Mouse (Mus musculus) heart, adult 2 months (tissue): ENCODE data around the gene Prdm16. TPM values are rescaled to one million over a fixed set of nuclear protein-coding genes. Genes with fewer than 3 reads are reported as not detected.

Source experiments
- DNase-seq, 2 experiments: peaks; one replicate each; pipeline ENCODE4 v3.0.0; 2021
- H3K27ac ChIP-seq: fragments of 200-600 bp; 2 replicates; pipeline ENCODE4 v1.8.1; 2022
- H3K27me3 ChIP-seq: fragments of 200-500 bp; 2 replicates; pipeline ENCODE4 v1.6.1; 2012; ENCODE audit warnings: mild to moderate bottlenecking, low read length, inconsistent platforms, mixed read lengths; ENCODE audit not compliant: control insufficient read depth, insufficient read depth
- H3K36me3 ChIP-seq: fragments of 200-500 bp; 2 replicates; pipeline ENCODE4 v1.6.1; 2012; ENCODE audit warnings: low read length, inconsistent platforms; ENCODE audit not compliant: control insufficient read depth, insufficient read depth
- H3K4me1 ChIP-seq: fragments of 200-500 bp; 2 replicates; pipeline ENCODE4 v1.6.1; 2011; ENCODE audit warnings: low read length; ENCODE audit not compliant: control insufficient read depth, insufficient read depth
- H3K4me3 ChIP-seq: fragments of 200-600 bp; 2 replicates; pipeline ENCODE4 v1.8.1; 2022
- H3K79me2 ChIP-seq: fragments of 200-500 bp; replicated peaks from 2 replicates; pipeline ENCODE4 v1.6.1; 2012; ENCODE audit warnings: mild to moderate bottlenecking, inconsistent platforms, low read length, moderate library complexity, mixed read lengths; ENCODE audit not compliant: control insufficient read depth, insufficient read depth
- H3K9ac ChIP-seq: fragments of 200-500 bp; 2 replicates; pipeline ENCODE4 v1.6.1; 2012; ENCODE audit warnings: low read depth, mild to moderate bottlenecking, control low read depth, inconsistent platforms, low read length, mixed read lengths
- CTCF ChIP-seq: fragments of 200-600 bp; IDR thresholded peaks from 2 replicates; pipeline ENCODE4 v1.8.1; 2022; ENCODE audit warnings: antibody characterized with exemption, mild to moderate bottlenecking, moderate library complexity
- EP300 ChIP-seq: fragments of 200-500 bp; IDR thresholded peaks from 2 replicates; pipeline ENCODE4 v1.6.1; 2011; ENCODE audit warnings: low read depth, low read length, control low read depth; ENCODE audit not compliant: insufficient read depth
- POLR2A ChIP-seq: fragments of 200-500 bp; IDR thresholded peaks from 2 replicates; pipeline ENCODE4 v1.6.1; 2011; ENCODE audit warnings: mild to moderate bottlenecking, low read depth, low read length, control low read depth; ENCODE audit not compliant: insufficient read depth
- whole genome bisulfite sequencing: fragments of 180-500 bp; shearing (Covaris S2); methylation state at CpG from one replicate; pipeline ENCODE4 v1.1.7; 2018; 5-methylcytosine and 5-hydroxymethylcytosine counted together
- intact Hi-C: fragments of 180-260 bp; cut with DNase I; formaldehyde crosslinking; loops from one replicate; pipeline ENCODE4 v1.15.1; 2025
- polyA plus RNA-seq: library from polyadenylated mRNA; depleted of rRNA; stranded (reverse); fragments of >200 nt; gene quantifications from 2 replicates; pipeline ENCODE4 v1.2.3, GENCODE M21; 2012
- total RNA-seq, 2 experiments: library from RNA; stranded (reverse); gene quantifications; 2 replicates each; pipeline ENCODE4 v1.2.3; 2021

The Prdm16 gene
- total and polyA plus RNA-seq, 3 experiments: 7.6 to 18.1 (median 16.8) TPM

DNA sequence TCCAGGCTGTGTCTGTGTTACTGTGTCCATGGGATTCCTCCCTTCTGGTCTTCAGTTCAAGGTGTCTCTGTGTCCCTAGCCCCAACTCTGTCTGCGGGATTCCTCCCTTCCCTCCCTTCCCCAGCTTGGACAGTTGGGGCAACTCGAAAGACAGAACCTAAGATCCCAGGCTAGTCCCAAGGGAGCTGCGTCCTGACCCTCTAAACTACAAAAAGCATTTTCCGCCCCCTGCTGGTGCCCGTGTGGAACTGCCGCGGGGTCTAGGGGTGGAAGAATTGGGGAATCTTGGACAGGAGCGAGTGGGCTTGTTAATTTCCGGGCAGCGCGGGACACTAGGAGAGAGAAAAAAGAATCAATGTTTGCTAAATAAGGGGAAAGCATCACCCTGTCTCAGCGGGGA is 37.9 kb upstream of the Prdm16 start:
- WGBS: 3% methylated on average over 12 of the region's 12 CpGs
- H3K27me3 ChIP-seq: no peaks in the 10 kb centered on the region
- intact Hi-C loops: loop anchor here (1.0 to 10.0 kb wide), 3 partner anchors 34 to 345 kb away; no protein-coding TSS in a partner anchor

DNA sequence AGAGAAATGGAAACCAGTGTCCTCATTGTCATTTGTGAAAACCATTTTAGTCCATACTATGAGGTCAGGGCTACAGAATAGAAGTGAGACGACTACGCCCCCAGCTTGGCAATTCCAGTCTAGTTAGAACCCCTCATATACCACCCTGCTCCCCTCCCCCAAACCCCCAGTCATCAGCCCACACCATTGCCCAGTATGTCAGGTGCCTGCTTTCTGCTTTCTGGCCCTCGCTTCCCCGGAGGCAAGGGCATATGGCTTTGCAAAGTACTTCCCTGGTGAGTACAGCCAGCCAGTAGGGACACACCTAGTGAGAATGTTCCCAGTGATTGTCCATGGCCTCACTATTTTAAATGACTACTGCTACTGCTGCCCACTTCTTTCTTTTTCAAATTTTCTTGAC is 37.3 kb upstream of the Prdm16 start:
- no peak for DNase-seq
- Histone ChIP-seq H3K27ac (no peak overlapping the region), H3K4me1 (no peaks in the 10 kb centered on the region), H3K79me2 (no peaks in the 10 kb centered on the region), H3K4me3 (no peak overlapping the region), H3K36me3 (no peaks in the 10 kb centered on the region), H3K27me3 (no peaks in the 10 kb centered on the region), H3K9ac (no peak overlapping the region)
- 79% methylated on average over 4 of the region's 4 CpGs for WGBS
- intact Hi-C loops: loop anchor here (1.0 to 10.0 kb wide), 3 partner anchors 34 to 345 kb away; no protein-coding TSS in a partner anchor
- no peak for TF ChIP-seq EP300
- no peak for TF ChIP-seq CTCF
- TF ChIP-seq POLR2A: no peak

More for the DNA sequence above, 37.9 kb upstream of the Prdm16 start:
- Histone ChIP-seq H3K4me3 (no peak overlapping the region), H3K9ac (no peak overlapping the region), H3K4me1 (no peaks in the 10 kb centered on the region), H3K79me2 (no peaks in the 10 kb centered on the region), H3K36me3 (no peaks in the 10 kb centered on the region), H3K27ac (no peak overlapping the region)
- TF ChIP-seq POLR2A (no peak), CTCF (peak; percentile 89), EP300 (no peak)
- peak; percentile 38 to 70 for DNase-seq

DNA sequence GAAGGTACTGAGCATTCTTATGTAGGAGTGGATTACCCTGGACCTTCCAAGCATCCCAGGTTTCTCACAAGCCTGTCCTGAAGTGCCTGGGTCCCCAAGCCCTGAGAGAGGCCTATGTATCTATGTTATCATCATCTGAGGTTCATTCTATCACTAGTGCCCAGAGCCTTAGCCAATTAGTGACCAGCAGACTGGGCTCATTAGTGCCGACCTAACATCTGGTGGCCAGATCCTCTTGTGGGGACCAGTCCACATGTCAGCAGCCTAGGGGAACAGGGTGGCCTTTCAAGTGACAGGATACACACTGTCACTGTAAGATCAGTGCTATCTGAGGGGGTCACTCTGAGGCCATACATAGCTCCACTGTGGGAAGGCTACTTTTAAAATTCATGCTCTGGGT is 35.4 kb upstream of the Prdm16 start:
- intact Hi-C loops: loop anchor here (10.0 kb wide), 1 partner anchor 227 kb away; no protein-coding TSS in a partner anchor
- no peaks in the 10 kb centered on the region for H3K4me1 ChIP-seq
- H3K36me3 ChIP-seq: no peaks in the 10 kb centered on the region
- DNase-seq: no peak
- no peaks in the 10 kb centered on the region for H3K27me3 ChIP-seq
- H3K9ac ChIP-seq: no peak overlapping the region
- H3K79me2 ChIP-seq: no peaks in the 10 kb centered on the region
- no peak overlapping the region for H3K4me3 ChIP-seq
- WGBS: 53% methylated on average over 1 of the region's 1 CpGs
- no peak for TF ChIP-seq POLR2A
- no peak for TF ChIP-seq EP300
- TF ChIP-seq CTCF: no peak
- no peak overlapping the region for H3K27ac ChIP-seq

DNA sequence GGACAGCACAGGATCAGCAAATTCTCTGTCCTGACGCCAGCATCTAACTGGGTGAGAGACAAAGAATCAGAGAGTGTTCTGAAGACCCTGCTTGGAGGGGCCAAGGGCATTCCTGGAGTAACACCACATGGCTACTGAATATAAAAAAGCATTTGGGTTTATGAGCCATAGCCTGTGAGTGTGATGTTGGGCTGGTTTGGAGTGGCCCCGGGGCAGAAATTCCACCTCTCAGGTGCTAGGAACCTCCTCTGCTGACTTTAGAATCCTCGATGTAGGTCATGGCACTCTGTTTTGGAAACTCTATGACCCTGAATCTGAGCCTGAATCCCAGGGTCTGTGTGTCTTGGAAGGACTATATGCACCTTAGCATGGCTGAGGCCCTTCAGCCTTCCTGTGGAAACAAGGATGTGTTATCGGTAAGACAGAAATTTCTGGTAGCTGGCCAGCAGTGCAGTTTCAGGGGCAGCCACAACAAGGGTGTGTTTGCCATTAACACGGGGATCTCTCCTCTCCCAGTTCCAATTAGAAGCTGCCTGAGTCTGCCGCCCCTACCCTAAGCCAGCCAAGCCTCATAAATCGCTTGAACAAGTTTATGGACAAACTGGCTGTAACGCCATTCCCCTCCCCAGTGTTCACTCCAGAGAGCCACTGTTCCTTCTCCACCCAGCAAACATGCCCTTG is 34.7 kb upstream of the Prdm16 start:
- Histone ChIP-seq H3K4me3 (no peak overlapping the region), H3K27me3 (no peaks in the 10 kb centered on the region), H3K36me3 (no peaks in the 10 kb centered on the region), H3K79me2 (no peaks in the 10 kb centered on the region), H3K4me1 (no peaks in the 10 kb centered on the region), H3K27ac (no peak overlapping the region), H3K9ac (no peak overlapping the region)
- intact Hi-C loops: loop anchor here (10.0 kb wide), 1 partner anchor 227 kb away; no protein-coding TSS in a partner anchor
- no peak for TF ChIP-seq CTCF
- TF ChIP-seq EP300: no peak
- no peak for TF ChIP-seq POLR2A
- 60% methylated on average over 8 of the region's 8 CpGs for WGBS
- DNase-seq: no peak

DNA sequence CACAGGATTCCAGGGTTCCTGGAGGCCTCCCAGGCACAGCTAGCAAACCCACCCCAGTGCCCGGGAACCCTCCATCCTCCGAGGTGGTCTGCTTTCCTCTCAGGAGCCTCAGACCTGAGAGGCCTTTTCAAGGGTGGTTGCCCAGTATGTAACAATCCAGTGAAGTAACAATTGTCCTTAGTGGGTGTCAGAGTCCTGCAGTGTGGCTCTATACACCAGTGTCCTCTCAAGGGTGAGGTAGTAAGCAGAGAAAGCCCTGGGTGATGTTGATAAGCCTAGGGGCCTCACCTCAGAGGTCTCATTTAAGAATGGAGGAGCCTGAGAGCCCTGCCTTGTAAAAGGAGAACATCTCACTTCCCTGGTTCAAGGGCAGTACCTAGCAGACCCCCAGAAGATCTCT is 31.1 kb upstream of the Prdm16 start, which contains the start of gene Actrt2:
Actrt2 (minus strand) TSS at position 101 of the 400 bp plus-strand sequence.
- Histone ChIP-seq H3K4me1 (no peaks in the 10 kb centered on the region), H3K27me3 (no peaks in the 10 kb centered on the region), H3K4me3 (no peak within 1 kb of the TSS), H3K79me2 (no peaks in the 10 kb centered on the region), H3K36me3 (no peaks in the 10 kb centered on the region), H3K27ac (no peak within 1 kb of the TSS), H3K9ac (no peak within 1 kb of the TSS)
- WGBS: 90% methylated on average over 2 of the region's 2 CpGs
- DNase-seq: no peak
- no peak for TF ChIP-seq CTCF
- no peak for TF ChIP-seq EP300
- no peak for TF ChIP-seq POLR2A
- intact Hi-C loops: no loop called here

DNA sequence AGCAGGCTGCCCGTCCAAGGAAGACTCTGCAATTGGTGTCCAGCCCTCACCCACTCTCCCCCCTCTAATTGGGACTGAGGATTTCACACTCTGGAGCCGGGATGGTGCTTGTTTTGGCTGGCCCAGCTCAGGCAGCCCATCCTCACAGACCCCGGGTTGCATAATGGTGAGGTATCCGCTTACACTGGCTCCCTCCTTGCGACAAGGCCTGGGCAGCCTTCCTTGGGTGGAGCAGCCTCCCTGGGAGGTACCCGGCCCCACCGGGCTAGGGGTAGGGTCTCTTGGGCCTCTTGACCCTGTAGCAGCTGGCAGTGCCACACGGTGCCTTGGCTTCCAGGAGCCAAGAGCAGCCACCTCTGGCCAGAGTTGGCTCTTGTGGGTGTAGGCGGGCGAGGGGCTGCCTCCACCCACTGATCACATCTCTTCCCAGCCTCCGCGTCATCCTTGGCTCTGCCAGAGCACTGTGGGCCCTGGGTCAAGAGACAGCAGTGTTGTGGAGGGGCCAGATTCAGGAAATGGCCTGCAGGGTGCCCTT is 26.1 kb upstream of the Prdm16 start:
- H3K79me2 ChIP-seq: no peaks in the 10 kb centered on the region
- H3K4me1 ChIP-seq: no peaks in the 10 kb centered on the region
- no peak for TF ChIP-seq POLR2A
- no peak for TF ChIP-seq EP300
- TF ChIP-seq CTCF: no peak
- DNase-seq: peak in 1 of 2 experiments; percentile 25
- no peak overlapping the region for H3K9ac ChIP-seq
- WGBS: 71% methylated on average over 12 of the region's 12 CpGs
- no peak overlapping the region for H3K4me3 ChIP-seq
- H3K36me3 ChIP-seq: no peaks in the 10 kb centered on the region
- intact Hi-C loops: loop anchor here (5.0 kb wide), 1 partner anchor 90 kb away; no protein-coding TSS in a partner anchor
- H3K27me3 ChIP-seq: no peaks in the 10 kb centered on the region
- H3K27ac ChIP-seq: no peak overlapping the region
